Mouse (Mus musculus) neural tube, embryonic 13.5 days (tissue): Measurements from ENCODE around the gene Lrrc32. TPM values are rescaled to one million over a fixed set of nuclear protein-coding genes. Genes with fewer than 3 reads are reported as not detected.

ENCODE experiments used
- ATAC-seq: fragments of 200-750 bp; cut with Nextera tagmentation; 2 replicates; pipeline ENCODE4 v1.8.0; 2017; ENCODE audit warnings: low read depth, mild to moderate bottlenecking, moderate TSS enrichment, moderate library complexity
- H3K27ac ChIP-seq: fragments of 300-500 bp; sonication (generic); replicated peaks from 2 replicates; pipeline ENCODE4 v1.5.1; 2015; ENCODE audit warnings: moderate library complexity, mild to moderate bottlenecking, inconsistent platforms
- H3K27me3 ChIP-seq: fragments of 300-500 bp; sonication (generic); 2 replicates; pipeline ENCODE4 v1.6.1; 2015; ENCODE audit warnings: mild to moderate bottlenecking, inconsistent platforms
- H3K36me3 ChIP-seq: fragments of 300-500 bp; sonication (generic); 2 replicates; pipeline ENCODE4 v1.6.1; 2015; ENCODE audit warnings: mild to moderate bottlenecking, inconsistent platforms
- H3K4me1 ChIP-seq: fragments of 300-500 bp; sonication (generic); replicated peaks from 2 replicates; pipeline ENCODE4 v1.6.1; 2015; ENCODE audit warnings: inconsistent platforms
- H3K4me2 ChIP-seq: fragments of 300-500 bp; sonication (generic); 2 replicates; pipeline ENCODE4 v1.6.1; 2015; ENCODE audit warnings: inconsistent platforms, mild to moderate bottlenecking, moderate library complexity
- H3K4me3 ChIP-seq: fragments of 300-500 bp; sonication (generic); 2 replicates; pipeline ENCODE4 v1.5.1; 2015; ENCODE audit warnings: mild to moderate bottlenecking, inconsistent platforms
- H3K9ac ChIP-seq: fragments of 300-500 bp; sonication (generic); 2 replicates; pipeline ENCODE4 v1.6.1; 2015; ENCODE audit warnings: moderate library complexity, mild to moderate bottlenecking, inconsistent platforms
- H3K9me3 ChIP-seq: fragments of 300-500 bp; sonication (generic); 2 replicates; pipeline ENCODE4 v1.6.1; 2016; ENCODE audit warnings: inconsistent platforms
- WGBS: fragments of 180-500 bp; shearing (Covaris S2); methylation state at CpG from one replicate; pipeline ENCODE4 v1.1.7; 2015; 5-methylcytosine and 5-hydroxymethylcytosine counted together
- polyA plus RNA-seq: library from polyadenylated mRNA; unstranded; fragments of >200 nt; fragmentation: Nextera tagmentation; extraction: Ambion mirVana; gene quantifications from 2 replicates; pipeline ENCODE4 v1.2.1, GENCODE M21; 2015

Lrrc32 gene
- polyA plus RNA-seq, 1 experiment from 2014 or later, result 4.9 TPM

- Histone ChIP-seq H3K36me3 (no peaks in the 10 kb centered on the region), H3K27ac (no peak overlapping the region), H3K4me1 (peaks cover 31% of the 10 kb centered on the region), H3K27me3 (no peaks in the 10 kb centered on the region), H3K4me2 (no peak overlapping the region), H3K9me3 (no peaks in the 10 kb centered on the region), H3K4me3 (no peak overlapping the region), H3K9ac (no peak overlapping the region)
- WGBS, result 87% methylated on average over 3 of the region's 3 CpGs
- ATAC-seq, result no peak
Observed at GRCm38 (mm10) chr7:98500470-98500869, 11.4 kb downstream of the Lrrc32 start.

- H3K27me3 ChIP-seq, result no peaks in the 10 kb centered on the region
- H3K27ac ChIP-seq, result no peak overlapping the region
- no peaks in the 10 kb centered on the region for H3K36me3 ChIP-seq
- 88% methylated on average over 7 of the region's 7 CpGs for WGBS
- H3K9me3 ChIP-seq, result no peaks in the 10 kb centered on the region
- ATAC-seq, result no peak
- no peak overlapping the region for H3K4me3 ChIP-seq
- peaks cover 36% of the 10 kb centered on the region for H3K4me1 ChIP-seq
- H3K4me2 ChIP-seq, result no peak overlapping the region
- H3K9ac ChIP-seq, result no peak overlapping the region
Observed at GRCm38 (mm10) chr7:98501078-98501477, 12.0 kb downstream of the Lrrc32 start.

- peaks cover 36% of the 10 kb centered on the region for H3K4me1 ChIP-seq
- no peak overlapping the region for H3K4me3 ChIP-seq
- no peaks in the 10 kb centered on the region for H3K36me3 ChIP-seq
- H3K27me3 ChIP-seq, result no peaks in the 10 kb centered on the region
- no peak for ATAC-seq
- no peak overlapping the region for H3K9ac ChIP-seq
- no peaks in the 10 kb centered on the region for H3K9me3 ChIP-seq
- 29% methylated on average over 5 of the region's 5 CpGs for WGBS
- H3K4me2 ChIP-seq, result no peak overlapping the region
- H3K27ac ChIP-seq, result no peak overlapping the region
Observed at GRCm38 (mm10) chr7:98502921-98503320, 13.8 kb downstream of the Lrrc32 start.

GRCm38 (mm10) chr7:98503951-98504647 is 15.0 kb downstream of the Lrrc32 start:
- no peak overlapping the region for H3K4me2 ChIP-seq
- H3K9ac ChIP-seq, result no peak overlapping the region
- no peaks in the 10 kb centered on the region for H3K36me3 ChIP-seq
- WGBS, result 65% methylated on average over 6 of the region's 6 CpGs
- peaks cover 36% of the 10 kb centered on the region for H3K4me1 ChIP-seq
- peak; percentile 61 for ATAC-seq
- no peak overlapping the region for H3K4me3 ChIP-seq
- H3K27me3 ChIP-seq, result no peaks in the 10 kb centered on the region
- 0 out of 2 replicates have a peak overlapping the region, but pooled peaks have one; percentile 33 for H3K27ac ChIP-seq
- no peaks in the 10 kb centered on the region for H3K9me3 ChIP-seq

- no peak for ATAC-seq
- Histone ChIP-seq H3K9me3 (no peaks in the 10 kb centered on the region), H3K4me2 (no peak overlapping the region), H3K27me3 (no peaks in the 10 kb centered on the region), H3K4me3 (no peak overlapping the region), H3K36me3 (no peaks in the 10 kb centered on the region), H3K27ac (no peak overlapping the region), H3K4me1 (peaks cover 35% of the 10 kb centered on the region), H3K9ac (no peak overlapping the region)
- WGBS, result 45% methylated on average over 5 of the region's 5 CpGs
Observed at GRCm38 (mm10) chr7:98504726-98505314, 15.7 kb downstream of the Lrrc32 start.

GRCm38 (mm10) chr7:98505664-98506063 is 16.6 kb downstream of the Lrrc32 start:
- 29% methylated on average over 3 of the region's 3 CpGs for WGBS
- Histone ChIP-seq H3K9me3 (no peaks in the 10 kb centered on the region), H3K36me3 (no peaks in the 10 kb centered on the region)

GRCm38 (mm10) chr7:98510961-98511958 is 22.2 kb downstream of the Lrrc32 start:
- H3K27me3 ChIP-seq, result no peaks in the 10 kb centered on the region
- H3K4me3 ChIP-seq, result no peak overlapping the region
- 0 out of 2 replicates have a peak, but pooled peaks cover 7% of the 10 kb centered on the region for H3K4me1 ChIP-seq
- no peaks in the 10 kb centered on the region for H3K36me3 ChIP-seq
- H3K4me2 ChIP-seq, result no peak overlapping the region
- no peak overlapping the region for H3K27ac ChIP-seq
- no peaks in the 10 kb centered on the region for H3K9me3 ChIP-seq
- ATAC-seq, result no peak
- 73% methylated on average over 15 of the region's 15 CpGs for WGBS
- no peak overlapping the region for H3K9ac ChIP-seq

More at GRCm38 (mm10) chr7:98505664-98506063, 16.6 kb downstream of the Lrrc32 start:
- Histone ChIP-seq H3K27me3 (no peaks in the 10 kb centered on the region), H3K27ac (peak overlapping the region; percentile 33; the same call in 1 of the 2 replicates), H3K4me3 (no peak overlapping the region), H3K4me1 (peaks cover 32% of the 10 kb centered on the region), H3K9ac (no peak overlapping the region), H3K4me2 (no peak overlapping the region)
- no peak for ATAC-seq

- Histone ChIP-seq H3K4me3 (no peak overlapping the region), H3K4me2 (no peak overlapping the region), H3K4me1 (0 out of 2 replicates have a peak, but pooled peaks cover 7% of the 10 kb centered on the region), H3K9me3 (no peaks in the 10 kb centered on the region), H3K27ac (no peak overlapping the region), H3K9ac (no peak overlapping the region), H3K27me3 (no peaks in the 10 kb centered on the region), H3K36me3 (no peaks in the 10 kb centered on the region)
- WGBS, result 73% methylated on average over 3 of the region's 3 CpGs
- ATAC-seq, result no peak
Observed at GRCm38 (mm10) chr7:98513251-98513650, 24.2 kb downstream of the Lrrc32 start.

- Histone ChIP-seq H3K4me1 (peaks cover 30% of the 10 kb centered on the region), H3K9ac (no peak overlapping the region), H3K9me3 (no peaks in the 10 kb centered on the region), H3K27me3 (no peaks in the 10 kb centered on the region), H3K36me3 (no peaks in the 10 kb centered on the region), H3K27ac (0 out of 2 replicates have a peak overlapping the region, but pooled peaks have one; percentile 10), H3K4me2 (no peak overlapping the region), H3K4me3 (no peak overlapping the region)
- WGBS, result 84% methylated on average over 5 of the region's 5 CpGs
- ATAC-seq, result no peak
Observed at GRCm38 (mm10) chr7:98522576-98522975, 33.5 kb downstream of the Lrrc32 start.

GRCm38 (mm10) chr7:98523070-98523812 is 34.2 kb downstream of the Lrrc32 start:
- H3K9ac ChIP-seq, result no peak overlapping the region

GRCm38 (mm10) chr7:98523813-98524361 is 34.8 kb downstream of the Lrrc32 start:
- 4% methylated on average over 7 of the region's 7 CpGs for WGBS
- peaks cover 30% of the 10 kb centered on the region for H3K4me1 ChIP-seq
- ATAC-seq, result peak; percentile 60
- H3K4me3 ChIP-seq, result no peak overlapping the region
- no peaks in the 10 kb centered on the region for H3K9me3 ChIP-seq
- peak overlapping the region; percentile 20; the same call in 1 of the 2 replicates for H3K4me2 ChIP-seq
- H3K27ac ChIP-seq, result peak overlapping the region; percentile 63
- H3K27me3 ChIP-seq, result no peaks in the 10 kb centered on the region
- no peak overlapping the region for H3K9ac ChIP-seq
- H3K36me3 ChIP-seq, result no peaks in the 10 kb centered on the region

More at GRCm38 (mm10) chr7:98523070-98523812, 34.2 kb downstream of the Lrrc32 start:
- peak; percentile 62 for ATAC-seq
- H3K4me3 ChIP-seq, result no peak overlapping the region
- 75% methylated on average over 8 of the region's 8 CpGs for WGBS
- H3K4me2 ChIP-seq, result peak overlapping the region; percentile 20; the same call in 1 of the 2 replicates
- H3K4me1 ChIP-seq, result peaks cover 30% of the 10 kb centered on the region
- no peaks in the 10 kb centered on the region for H3K27me3 ChIP-seq
- no peaks in the 10 kb centered on the region for H3K36me3 ChIP-seq
- peak overlapping the region; percentile 63 for H3K27ac ChIP-seq
- no peaks in the 10 kb centered on the region for H3K9me3 ChIP-seq
